12 mouse cellular contexts compared by ENCODE assay signal in the genomic region with DNA sequence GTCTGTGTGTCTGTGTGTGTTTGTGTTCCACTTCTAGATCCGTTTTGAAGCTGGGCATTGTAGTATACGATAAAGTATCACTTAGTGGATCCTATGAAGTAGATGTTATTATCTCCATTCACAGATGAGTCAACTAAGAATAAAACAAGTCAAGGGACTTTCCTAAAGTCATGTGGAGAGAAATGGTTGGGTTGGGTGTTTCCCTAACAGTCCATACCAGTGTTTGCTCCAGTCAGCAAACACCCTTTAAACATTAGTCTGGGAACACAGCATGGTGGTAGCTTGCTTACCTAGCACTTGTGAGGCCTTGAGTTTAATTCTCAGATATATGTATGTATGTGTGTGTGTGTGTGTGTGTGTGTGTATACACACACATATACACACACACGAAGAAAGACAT.
"Had no signal": no experiment of that assay in that cellular context is flagged by ENCODE, and none has a peak within 500 bp of the region (broad histone marks: within the 10 kb centered on the region; RNA-seq: fewer than 3 reads in every experiment).

No protein-coding gene starts in this region.

- DNase-seq: kidney, adult 2 months; kidney, postnatal 14 days; midbrain, embryonic 14.5 days; retina, postnatal 1 day; thymus, postnatal 4 days had no signal

- ATAC-seq: liver, embryonic 12.5 days had no signal

- H3K36me3 ChIP-seq: kidney, embryonic 15.5 days; lung, embryonic 15.5 days; midbrain, embryonic 10.5 days; neural tube, embryonic 12.5 days had no signal

- H3K27me3 ChIP-seq: kidney, embryonic 15.5 days; liver, embryonic 12.5 days; lung, embryonic 15.5 days; neural tube, embryonic 12.5 days had no signal

- H3K9me3 ChIP-seq: kidney, embryonic 15.5 days; limb, embryonic 10.5 days; liver, embryonic 12.5 days; lung, embryonic 15.5 days; midbrain, embryonic 10.5 days; neural tube, embryonic 12.5 days had no signal

- H3K4me3 ChIP-seq: kidney, embryonic 15.5 days; limb, embryonic 10.5 days; liver, embryonic 12.5 days; lung, embryonic 15.5 days; midbrain, embryonic 10.5 days; myocyte; neural tube, embryonic 12.5 days had no signal

- H3K4me2 ChIP-seq: kidney, embryonic 15.5 days; liver, embryonic 12.5 days; lung, embryonic 15.5 days; neural tube, embryonic 12.5 days had no signal

- H3K4me1 ChIP-seq: lung, embryonic 15.5 days; midbrain, embryonic 10.5 days; neural tube, embryonic 12.5 days had no signal

- H3K27ac ChIP-seq: kidney, embryonic 15.5 days; limb, embryonic 10.5 days; liver, embryonic 12.5 days; lung, embryonic 15.5 days; midbrain, embryonic 10.5 days; neural tube, embryonic 12.5 days had no signal

- H3K9ac ChIP-seq: kidney, embryonic 15.5 days; liver, embryonic 12.5 days; lung, embryonic 15.5 days; neural tube, embryonic 12.5 days had no signal
